Mouse (Mus musculus) embryo, embryonic 11 days (tissue): Measurements from ENCODE around the gene Mpnd.

Experiments
- DNase-seq: peaks from one replicate; pipeline ENCODE4 v3.0.0-alpha.2; 2015

The Mpnd gene

DNA sequence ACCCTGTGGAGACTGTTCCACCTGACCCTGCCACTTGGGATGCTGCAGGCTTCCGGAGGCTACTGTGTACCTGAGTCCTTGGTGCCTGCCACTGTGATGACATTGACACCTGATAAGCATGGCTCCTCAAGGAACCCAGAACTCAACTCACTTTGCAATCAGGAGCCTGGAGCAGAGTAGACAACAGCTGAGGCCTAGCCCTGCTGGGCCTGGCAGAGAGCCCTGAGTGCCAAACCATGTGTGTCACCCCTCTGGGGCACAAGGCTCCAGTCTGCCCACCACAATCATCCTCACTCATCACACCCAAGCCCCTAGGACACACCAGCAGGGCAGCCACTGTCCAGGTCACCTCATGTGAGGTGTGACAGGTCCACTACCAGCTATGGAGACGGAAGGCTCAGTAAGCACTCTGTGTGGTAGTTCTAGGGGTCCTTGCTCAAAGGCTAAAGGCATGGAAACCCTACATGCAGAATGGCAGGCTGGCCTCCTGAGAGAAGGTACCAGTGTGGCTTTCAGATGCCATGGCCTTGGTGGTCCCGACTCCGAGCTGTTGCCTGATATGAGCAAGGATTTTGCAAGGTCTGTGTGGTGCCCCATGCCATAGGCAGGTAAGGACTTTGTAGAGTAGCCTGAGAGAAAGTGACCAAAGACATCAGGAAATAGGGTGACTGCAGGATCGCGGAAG is 15.0 kb downstream of the Mpnd start:
- DNase-seq = no peak

DNA sequence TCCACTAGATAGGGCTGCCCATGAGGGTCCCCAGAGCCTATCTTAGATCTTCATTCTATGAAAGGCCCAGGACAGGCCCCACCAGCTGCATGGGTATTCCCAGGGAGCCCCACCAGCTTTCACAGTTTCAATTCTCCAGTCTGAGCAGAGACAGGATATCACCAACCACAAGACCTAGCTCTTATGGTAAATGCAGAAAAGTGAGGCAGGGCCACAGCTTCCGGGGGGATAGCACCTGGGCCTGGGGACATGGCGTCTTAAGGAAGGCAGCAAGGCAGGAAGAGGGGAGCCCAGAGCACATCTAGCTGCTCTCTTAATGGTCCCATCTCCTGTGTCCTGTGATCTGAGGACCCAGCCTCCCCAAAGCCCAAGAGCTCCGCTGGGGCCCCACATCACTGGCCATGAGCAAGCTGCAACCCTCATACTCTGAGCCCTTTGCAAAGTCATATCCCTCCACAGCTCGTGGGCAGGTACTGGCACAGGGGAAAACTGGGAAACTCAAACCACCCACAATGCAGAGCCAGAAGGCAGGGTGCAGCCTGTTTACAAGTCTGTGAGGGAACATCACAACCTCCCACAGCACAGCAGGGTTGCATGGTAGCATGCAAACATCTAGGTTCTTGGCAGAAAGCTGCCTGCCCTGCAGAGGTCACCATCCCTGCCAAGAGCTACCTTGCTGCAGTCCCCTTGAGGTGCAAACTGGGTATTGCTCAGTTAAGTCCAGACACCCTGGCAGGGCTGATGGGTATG is 15.8 kb downstream of the Mpnd start:
- DNase-seq = no peak

DNA sequence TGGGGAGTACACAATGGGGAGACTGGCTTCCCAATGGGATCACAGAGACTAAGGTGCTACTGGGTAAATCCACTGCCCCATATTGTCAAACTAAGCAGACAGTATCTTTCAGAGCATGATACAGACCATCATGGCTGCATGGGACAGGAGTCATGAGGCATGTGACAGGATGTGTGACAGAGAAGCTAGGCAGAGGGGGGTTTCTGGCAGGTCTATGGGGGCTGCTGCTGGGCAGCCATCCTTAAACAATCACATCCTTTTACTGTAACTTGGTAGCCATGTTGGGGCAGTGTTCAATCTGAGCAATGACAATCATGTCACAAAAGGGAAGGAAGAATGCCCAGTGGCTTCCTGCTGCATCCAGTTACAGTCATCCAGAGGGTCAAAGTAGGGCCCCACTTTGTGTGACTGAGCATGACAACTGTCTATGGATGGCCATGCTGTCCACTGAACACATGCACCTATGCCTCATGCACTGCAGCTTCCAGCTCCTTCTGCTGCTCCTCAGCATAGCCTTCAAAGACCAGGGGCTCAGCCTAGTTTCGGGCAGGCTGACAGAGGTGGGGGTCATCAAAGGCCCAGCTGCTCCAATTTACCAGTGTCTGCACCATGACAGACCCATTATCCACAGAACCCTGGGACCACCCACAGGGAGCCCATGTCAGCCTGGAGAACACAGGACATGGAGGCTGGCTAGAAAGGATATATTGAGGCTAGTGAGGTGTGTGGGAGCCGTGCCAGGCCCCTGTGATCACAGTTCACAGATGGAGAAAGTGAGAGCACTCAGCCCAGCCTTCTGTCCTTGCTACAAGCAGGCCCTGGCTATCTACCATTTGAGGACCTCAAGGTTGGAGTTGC is 16.8 kb downstream of the Mpnd start:
- no peak for DNase-seq

DNA sequence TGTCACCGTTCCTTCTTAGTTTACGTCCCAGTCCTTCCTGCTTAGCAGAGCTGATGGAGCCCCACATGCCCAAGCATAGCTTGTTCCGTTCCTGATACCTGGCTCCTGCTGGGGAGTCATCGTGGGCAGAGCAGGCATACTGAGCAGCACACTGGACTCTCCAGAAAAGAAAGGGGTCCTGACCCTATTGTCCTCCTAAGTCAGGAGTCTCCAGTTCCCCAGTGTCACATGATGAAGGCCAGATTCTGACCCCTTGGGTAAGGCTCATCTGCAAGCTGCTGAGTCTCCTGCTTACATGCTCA is 17.4 kb downstream of the Mpnd start:
- DNase-seq = no peak

DNA sequence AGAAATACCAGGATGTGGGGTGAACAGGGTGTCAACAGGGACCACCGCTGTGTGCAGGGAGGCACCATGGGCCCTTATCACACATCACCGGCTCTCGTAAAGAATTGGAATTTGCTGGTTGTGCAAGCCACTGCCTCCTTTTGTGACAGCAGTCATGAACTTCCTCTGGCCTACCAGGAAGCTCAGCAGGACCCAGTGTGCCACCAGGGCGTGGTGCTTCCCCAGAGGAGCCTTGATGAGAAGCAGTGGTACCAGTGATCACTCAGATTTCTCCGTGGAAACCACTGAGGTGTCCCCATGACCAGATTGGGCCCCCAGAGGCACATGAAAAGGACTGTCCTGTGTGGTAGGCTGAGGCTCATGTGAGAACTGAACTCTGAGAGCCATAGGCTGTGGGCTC is 17.9 kb downstream of the Mpnd start:
- no peak for DNase-seq

DNA sequence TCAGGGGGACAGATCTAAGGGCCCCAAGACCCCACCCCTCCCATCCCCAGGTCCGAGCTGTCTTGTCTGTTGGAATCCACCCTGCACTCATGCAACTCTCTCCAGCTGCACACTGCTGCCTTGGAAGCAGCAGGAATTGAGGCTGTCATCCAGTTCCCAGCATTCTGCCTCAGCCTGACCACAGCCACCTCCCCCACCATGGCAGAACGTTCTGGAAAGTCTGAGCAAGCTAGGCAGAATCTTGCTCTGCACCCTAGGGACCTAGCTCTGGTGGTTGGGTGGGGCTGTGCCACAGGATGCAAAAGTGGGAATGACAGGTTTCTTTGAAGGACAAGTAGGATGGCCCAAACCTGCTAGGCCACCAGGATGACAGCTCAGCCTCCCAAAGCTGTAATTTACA is 19.0 kb downstream of the Mpnd start:
- no peak for DNase-seq

DNA sequence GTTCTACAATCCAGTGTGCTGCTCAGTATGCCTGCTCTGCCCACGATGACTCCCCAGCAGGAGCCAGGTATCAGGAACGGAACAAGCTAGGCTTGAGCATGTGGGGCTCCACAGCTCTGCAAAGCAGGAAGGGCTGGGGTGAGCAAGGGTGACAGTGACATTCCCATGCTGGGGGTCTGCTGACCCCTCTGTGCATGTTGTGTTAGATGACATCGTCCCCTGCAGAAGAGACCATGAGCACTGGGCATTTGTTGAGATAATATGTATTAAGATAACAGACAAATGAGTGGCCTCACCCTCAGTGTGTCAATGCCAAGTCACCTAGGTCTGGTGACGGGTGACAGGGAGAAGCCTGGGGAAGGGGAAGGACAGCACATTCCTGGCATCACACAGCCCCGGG is 19.4 kb downstream of the Mpnd start:
- no peak for DNase-seq

DNA sequence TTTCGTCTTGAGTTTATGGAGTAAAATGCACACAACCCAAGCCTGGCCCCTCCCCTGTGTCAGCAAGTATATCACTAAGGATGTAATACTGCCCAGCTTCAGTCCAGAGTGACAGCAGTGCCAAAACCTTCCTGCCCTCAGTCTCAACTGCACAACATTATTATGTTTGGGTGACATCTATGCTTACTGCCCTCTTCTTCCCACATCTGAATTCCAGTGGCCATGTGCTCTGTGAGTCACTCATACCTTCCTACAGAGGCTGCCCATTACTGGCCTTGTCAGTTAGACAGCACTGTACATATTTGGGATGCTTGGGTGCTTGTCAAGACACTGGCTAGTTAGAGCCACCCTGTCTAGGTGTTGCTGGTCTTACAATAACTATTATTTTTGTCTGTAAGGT is 20.8 kb downstream of the Mpnd start:
- no peak for DNase-seq

DNA sequence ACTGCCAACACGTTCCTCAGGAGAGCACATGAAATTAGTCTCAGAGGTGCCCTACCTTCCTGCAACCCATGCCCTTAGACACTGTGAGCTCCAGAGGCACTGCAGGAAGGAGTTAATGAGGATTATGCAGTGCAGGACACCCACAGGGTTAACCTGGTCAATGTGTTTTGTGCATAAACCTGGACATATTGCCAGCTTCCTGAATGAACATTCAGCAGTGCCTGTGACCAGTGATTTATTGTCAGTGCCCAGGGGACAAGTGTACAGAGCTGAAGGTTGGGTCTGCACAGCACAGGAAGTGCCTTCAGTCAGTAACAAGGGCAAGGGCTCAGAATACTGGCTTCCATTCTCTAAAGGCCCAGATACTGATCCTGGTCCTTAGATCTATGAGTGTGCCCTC is 21.4 kb downstream of the Mpnd start:
- no peak for DNase-seq

DNA sequence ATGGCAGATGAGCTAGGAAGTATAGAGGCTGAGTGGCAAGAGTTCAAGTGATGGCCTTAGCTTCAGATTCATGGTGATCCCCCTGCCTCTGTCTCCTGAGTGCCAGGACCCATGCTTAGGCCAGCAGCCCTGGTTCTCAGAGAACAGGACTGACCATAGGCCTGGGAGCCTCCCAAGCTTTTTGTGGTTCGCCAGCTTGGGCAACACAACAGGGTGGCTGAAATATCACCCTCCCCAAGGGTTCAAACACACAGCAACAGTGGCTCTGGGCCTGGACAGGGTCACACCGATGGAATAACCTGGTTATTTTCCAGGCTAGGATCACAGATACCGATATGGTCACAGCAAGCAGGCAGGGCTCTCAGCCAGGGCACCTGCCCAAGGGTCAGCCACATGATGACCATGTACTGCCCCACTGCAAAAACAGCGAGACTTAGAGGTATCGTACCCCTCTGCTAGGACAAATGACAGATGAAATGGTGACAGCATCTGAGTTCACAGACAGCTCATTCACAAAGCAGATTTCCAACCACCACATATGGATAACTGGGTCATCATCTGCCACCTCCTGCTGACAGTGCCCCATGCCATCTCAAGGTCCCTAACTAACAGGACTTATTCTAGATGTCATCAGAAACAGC is 22.4 kb downstream of the Mpnd start:
- no peak for DNase-seq

DNA sequence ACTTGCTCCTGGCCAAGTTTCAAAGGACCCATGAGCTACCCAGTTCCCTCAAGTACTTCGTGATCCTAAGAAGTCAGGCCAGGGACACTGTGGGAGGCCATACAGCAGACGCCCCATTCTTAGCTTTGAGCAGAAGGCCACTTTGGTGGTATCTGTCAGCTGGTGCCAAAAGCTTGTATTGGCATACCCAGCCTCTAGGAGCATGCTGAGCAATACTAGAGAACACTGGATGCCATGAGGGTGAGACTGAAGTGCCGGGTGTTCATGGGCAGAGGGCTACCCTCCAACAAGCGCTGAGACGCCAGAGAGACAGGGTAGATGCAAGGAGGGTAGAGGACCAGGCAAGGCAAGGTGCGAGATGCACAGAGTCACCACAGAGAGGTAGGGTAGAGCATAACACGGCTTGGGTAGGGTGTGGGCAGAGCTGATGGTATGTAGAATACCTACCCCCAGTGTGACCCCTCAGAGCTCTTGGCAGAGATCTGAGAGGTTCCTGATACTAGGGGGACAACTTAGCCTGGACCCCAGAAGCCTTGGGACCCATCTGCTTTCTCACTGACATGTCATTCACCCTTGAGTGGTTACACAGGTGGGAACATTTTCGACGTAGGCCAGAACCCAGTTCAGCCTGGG is 24.8 kb downstream of the Mpnd start:
- DNase-seq = no peak

DNA sequence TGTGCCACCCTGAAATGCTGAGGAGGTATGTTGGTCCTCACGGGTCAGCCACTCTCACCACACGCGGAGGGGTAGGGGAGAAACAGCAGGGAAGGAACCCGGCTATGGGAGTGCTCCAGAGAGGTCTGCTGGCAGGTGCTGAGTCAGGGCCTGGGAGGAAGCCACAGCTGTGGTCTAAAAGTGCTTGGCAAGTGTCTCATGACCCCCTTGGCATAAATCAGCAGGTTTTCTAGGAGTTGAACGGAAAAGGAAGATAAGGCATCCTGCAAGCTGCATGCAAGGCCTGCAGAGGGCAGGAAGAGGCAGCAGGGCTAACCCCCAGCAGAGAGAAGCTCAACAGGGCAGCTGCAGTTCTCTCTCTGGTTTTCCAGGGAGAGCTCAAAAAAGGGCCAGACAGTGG is 25.4 kb downstream of the Mpnd start:
- DNase-seq = no peak

DNA sequence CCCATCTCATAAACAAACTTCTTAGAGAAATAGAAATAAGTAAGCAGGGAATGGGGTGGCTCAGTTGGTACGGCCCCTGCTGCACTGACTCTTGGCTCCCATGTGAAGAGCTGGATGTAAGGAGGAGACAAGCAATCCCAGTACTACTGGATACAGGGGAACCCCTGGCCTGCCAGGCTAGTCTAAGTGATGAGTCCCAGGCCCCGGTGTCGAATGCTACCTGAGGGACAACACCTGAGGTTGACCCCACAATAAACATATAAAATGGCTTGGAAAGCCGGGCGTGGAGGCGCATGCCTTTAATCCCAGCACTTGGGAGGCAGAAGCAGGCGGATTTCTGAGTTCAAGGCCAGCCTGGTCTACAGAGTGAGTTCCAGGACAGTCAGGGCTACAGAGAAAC is 25.9 kb downstream of the Mpnd start:
- DNase-seq = no peak

DNA sequence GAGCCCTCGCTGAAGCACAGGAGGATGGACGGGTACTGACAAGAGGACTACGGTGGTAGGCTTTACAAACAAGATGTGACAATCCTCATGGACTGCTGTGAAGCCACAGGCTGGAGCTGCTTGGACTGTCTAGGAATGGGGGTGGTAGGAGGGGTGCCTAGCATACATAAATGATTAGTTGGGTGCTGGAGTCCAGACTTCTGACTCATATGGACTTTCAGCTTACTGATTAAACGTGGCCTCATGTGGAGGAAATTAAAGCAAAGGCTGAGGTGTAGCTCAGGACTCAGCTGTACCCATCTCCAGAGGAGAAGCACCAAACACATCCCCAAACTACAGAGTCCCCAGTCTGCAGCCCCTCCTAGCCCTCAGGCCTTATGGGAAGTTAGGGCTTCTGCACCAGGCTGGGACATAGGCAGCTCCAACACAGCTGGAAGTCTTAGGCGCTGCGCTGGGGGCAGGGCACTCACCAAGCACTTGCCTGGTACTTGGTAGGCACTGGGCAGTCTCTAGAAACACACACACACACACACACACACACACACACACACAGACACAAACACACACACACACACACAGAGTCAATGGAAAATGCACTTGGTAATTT is 26.7 kb downstream of the Mpnd start:
- no peak for DNase-seq

DNA sequence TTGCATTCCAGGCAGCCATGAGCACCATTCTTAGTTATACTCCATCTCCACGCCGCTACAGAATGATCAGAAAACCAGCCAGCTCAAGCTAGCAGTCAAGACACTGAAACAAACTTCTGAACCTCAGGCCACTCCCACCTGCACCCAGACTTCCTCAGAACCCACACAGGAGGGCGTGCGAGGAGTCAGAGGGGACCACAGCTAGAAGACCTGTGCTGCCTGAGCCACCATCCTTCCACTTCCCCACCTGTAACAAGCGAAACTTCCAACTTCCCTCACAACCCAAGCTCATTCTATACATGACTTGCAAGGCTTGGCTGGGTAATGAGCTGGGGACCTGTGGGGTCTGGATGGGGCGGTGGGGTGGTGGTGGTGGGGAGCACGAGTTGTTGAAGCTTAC is 27.3 kb downstream of the Mpnd start:
- DNase-seq = no peak

DNA sequence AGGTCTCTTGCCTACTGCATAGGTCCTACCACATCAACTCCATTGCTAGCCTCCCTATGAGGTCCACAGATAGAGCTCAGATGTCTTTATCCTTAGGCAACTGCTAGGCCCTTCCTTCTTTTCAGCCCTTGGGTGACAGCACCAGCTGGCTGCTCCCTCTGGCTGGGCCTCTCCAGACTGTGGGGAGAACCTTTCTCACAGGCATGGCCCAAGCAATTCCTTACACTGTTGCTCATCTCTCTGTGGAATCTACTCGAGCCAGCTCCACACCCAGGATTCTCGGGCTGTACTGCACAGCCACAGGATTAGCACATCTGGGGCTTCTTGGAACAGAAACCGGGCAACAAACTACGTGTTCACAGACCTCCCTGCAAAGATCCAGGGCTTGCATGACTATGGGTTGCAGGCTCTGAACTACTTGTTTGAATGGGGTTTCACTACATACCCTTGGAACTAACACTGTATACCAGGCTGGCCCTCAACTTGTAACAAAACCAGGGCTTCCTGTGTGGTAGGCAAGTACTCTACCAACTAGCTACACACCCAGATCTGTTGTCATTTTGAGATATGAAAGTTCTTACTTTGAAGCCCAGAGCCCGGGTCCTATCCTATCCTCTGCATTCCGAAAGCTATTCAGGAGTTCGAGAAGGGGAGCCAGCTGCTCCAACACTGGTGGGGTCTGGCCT is 28.7 kb downstream of the Mpnd start:
- DNase-seq = no peak

DNA sequence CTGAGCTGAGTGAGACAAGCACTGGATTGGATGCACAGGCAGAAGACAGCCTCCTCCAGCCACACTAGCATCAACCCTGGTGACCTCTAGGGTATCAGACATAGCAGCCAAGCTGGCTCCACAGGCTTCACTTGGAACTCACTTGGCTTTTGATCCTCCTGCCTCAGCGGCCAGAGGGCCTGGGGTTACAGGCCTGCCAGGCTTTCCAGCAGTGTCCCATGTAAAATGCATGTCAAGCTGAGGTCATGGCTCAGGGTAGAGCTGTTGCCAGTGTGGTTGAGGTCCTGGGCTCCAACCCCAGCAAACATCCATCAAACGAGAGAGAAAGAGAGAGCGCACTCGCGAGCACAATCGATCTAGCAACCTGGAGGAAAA is 29.2 kb downstream of the Mpnd start:
- no peak for DNase-seq

DNA sequence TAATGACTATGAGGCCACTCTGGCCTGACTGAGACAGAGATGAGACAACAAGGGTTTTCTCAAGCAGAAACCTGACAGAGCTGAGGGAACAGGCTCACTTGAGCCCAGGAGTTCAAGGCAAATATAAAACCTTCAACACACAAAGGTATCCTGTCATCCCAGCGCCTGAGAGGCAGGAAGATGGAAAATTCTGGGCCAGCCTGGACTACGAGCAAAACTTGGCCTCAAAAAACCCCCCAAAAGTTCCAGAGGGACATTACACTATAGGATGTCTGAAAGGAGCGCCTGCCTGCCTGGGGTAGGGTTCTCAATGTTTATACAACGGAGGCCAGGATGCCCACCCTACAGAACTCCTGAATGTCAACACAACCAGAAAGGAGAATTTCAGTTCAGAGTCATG is 29.7 kb downstream of the Mpnd start:
- no peak for DNase-seq

DNA sequence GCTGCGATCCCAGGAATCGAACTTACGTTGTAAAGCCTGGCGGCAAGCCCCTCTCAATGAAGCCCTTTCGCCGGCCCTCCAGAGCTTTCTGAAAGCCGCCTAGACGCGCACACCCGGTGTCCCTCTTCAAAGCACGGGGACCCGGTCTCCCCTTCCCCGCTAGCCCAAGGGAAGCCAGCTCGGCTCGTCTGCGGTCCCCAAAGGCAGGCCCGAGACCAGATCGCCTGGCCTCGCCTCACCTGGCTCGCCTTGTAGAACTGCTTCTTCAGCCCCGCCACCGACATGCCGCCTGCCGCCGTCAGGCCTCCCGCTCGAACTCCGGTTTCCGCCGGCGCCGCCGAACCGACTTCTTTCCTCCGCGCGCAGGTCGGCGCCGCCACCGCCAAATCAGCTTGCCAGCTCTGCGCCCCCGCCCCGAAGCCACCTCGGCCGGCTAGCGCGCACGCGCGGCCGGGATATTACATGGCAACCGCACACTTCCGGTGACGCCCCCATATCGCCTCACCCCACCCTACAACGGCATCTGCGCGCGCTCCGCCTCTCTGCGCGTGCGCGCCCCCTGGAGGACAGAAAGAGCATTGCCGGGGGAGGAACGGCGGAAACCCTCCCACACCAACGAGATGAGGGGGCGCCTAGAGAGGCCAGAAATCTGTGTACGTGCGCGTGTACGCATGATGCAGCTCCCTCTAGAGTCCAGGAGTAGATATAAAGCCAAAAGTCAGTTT is 30.8 kb downstream of the Mpnd start, which contains the start of gene Sh3gl1:
Gene Sh3gl1 (minus strand): TSS at position 460 of the 725 bp plus-strand sequence.
- DNase-seq = peak; percentile 99

DNA sequence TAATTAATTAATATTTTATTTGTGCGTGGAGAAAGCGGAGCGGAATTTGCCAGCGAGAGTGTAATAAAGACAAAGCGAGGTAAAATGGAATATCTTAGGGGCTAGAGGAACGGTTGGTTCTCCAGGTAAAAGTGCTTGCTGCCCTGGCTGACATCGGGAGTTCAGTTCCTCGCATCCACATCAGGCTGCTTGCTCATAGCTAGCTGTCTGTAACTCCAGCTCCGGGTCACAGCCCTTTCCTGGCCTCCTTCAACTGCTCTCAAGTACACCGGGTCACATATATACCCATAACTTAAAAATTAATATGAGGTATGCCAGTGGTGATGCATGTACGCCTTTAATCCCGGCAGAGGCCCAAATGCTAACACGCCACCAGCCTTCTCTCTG is 31.4 kb downstream of the Mpnd start:
- DNase-seq = no peak

DNA sequence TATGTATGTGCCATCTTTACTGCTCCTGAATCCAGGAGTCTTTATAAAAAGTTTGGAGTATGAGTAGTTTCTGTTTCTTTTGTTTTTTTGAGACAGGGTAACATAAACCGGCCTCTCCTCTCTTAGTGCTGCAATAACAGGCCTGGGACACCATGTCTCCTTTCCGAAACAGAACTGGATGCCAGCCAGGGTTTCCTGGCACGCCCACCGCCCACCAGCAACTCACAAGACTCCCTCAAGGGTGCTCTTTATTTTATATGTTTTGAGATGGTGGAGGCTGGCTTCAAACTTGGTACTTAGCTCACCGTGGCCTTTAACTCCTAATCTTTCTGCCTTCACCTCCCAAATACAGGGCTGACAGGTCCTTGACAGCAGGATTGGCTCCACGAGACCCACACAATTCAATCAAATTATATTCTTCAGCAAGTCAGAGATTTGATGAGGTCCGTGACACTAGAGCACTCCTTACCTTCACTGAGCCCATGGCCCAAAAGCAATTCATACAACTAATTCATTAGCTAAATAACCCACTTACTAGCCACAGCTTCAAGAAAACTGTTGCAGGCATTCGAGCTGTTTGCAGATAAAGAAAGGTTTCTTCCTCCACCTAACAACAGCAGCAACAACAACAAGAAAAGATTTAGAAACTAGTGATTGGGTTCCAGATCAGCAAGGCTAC is 33.2 kb downstream of the Mpnd start:
- DNase-seq = no peak
